Mouse (Mus musculus) lung, adult 2 months (tissue): ENCODE measurements at regions not wholly inside any gene's neighbourhood (a gene's known extent, or its start where the extent isn't known, plus 50 kb on each side); places are given as distances from the start of the nearest gene placed in this dataset.

Experiments used
- CTCF ChIP-seq: fragments of 200-500 bp; IDR thresholded peaks from 2 replicates; pipeline ENCODE4 v1.5.1; 2011; ENCODE audit warnings: mild to moderate bottlenecking, low read length, control low read depth; ENCODE audit not compliant: insufficient read depth
- POLR2A ChIP-seq: fragments of 200-500 bp; IDR thresholded peaks from 2 replicates; pipeline ENCODE4 v1.6.1; 2011; ENCODE audit warnings: low read depth, mild to moderate bottlenecking, control low read depth, low read length, borderline replicate concordance; ENCODE audit errors: extremely low read depth

DNA sequence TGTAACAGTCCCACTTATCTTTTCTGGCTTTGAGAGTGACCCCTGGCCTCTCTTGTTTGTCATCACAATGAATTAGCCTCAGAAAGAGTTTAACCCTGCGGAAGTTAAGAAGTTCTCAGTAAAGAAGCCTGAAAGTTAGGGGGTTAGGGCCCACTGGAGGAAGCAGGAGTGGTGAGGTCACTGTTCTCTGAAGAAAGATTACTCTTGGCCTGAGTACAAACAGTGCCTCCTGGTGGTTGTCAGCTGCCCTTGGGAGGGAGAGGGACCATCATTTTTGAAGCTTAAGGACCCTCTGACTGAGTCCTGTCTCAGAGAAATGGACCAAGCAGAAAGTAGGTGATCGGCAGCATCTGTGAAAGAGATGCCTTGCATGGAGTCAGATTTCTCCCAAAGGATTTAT is 318.3 kb upstream of the Id2 start:
- TF ChIP-seq CTCF (peak; percentile 60), POLR2A (no peak)
